Mouse (Mus musculus) ovary, postnatal 14 days (tissue): ENCODE data around the gene Llph.

ENCODE experiments used
- DNase-seq: peaks from one replicate; pipeline ENCODE4 v3.0.0; 2022; ENCODE audit warnings: low spot score

Gene Llph

GRCm38 (mm10) chr10:120219578-120220359 lies 7.1 kb upstream of the Llph start:
- DNase-seq, result no peak

GRCm38 (mm10) chr10:120220776-120221175 lies 6.1 kb upstream of the Llph start:
- no peak for DNase-seq

DNA sequence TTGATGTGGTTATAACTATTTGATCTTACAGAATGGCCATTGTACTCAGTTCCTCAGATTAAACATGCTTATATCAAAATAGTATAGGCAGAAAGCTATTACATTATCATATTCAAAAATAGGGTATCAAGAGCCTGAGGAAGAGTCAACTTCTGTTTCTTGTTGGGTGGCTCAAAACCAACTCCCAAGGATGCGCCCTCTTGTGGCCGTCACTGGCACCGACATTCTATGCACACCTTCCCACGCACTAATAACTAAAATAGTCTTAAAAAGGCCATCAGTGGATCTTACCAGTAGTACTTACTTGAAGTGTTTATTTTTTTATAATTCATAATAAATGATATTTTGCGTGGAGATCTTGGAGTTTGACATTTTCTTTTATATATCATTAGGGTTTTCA lies 4.8 kb downstream of the Llph start:
- DNase-seq, result peak; percentile 44

DNA sequence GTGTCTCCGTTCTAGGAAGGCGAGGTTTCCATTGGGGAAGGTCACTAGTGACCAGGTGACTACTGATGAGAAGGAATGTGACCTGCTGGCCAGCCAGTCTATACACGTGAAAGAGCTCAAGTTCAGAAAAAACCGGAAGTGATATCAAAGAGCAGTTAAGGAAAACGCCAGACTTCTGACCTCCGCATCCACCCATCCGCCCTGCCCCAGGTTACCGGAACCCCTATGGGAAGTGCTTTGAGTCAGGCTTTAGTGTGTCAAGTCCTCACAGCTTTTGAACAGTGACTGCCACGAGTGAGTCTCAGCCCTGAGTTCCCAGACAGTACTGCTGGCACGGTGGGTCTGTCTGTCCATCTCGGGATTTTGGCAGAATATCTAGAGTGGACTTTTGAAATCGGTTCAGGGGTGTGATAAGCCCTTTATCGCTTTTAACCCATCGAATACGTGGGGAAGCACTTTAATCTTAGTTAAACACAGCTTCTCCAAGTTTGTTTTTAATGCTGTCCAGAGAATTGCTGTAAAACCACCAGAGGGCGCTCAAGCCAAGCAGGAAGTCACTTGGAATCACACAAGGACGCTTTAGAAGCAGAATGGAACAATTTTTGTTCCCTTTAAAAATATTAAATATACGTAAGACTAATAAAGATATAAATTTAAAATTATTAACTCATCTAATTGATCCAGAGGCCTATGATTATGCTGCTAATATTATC lies 6.9 kb downstream of the Llph start:
- peak; percentile 42 for DNase-seq

DNA sequence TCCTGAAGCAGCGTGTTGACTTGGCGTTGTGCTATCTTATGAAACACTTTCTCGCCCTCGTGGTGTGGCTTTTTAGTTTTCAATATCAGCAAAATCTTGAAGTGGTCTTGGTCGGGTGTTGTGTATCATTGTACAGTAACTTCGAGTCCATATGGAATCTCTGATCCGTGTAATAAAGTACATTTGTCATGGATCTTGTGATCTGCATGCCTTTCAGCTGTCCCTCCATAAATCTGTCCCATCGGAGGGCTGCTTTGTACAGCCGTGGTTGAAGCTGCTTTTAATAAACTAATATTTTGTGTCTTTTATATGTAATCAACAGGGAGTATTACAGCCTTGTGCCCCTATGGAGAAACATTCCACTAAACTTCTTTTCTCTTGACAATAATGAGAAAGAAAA lies 10.0 kb downstream of the Llph start:
- DNase-seq, result no peak

GRCm38 (mm10) chr10:120238241-120238640 lies 11.4 kb downstream of the Llph start:
- DNase-seq, result no peak

DNA sequence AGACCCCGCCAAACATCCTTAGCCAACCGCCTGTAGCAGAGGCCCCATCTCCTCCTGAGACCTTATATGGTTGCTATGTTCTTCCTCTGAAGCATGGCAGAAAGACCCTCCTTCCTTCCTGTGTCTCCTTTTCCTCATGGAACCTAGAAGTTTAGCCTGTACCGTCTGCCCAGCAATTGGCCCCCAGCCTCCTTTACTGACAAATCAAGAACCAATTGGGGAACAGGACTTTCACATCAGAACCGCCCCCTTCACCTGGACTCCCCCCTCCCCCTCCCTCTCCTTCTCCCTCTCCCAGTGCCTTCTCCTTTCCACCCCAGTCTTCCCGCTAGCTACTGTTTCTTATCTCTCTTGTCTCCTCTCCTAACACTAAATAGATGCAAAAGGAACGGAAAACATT lies 12.6 kb downstream of the Llph start:
- no peak for DNase-seq

- DNase-seq, result no peak
Measured at GRCm38 (mm10) chr10:120242421-120242820, 15.6 kb downstream of the Llph start.

- no peak for DNase-seq
Measured at GRCm38 (mm10) chr10:120245681-120246080, 18.8 kb downstream of the Llph start.

- DNase-seq, result peak; percentile 41
Measured at GRCm38 (mm10) chr10:120246994-120247750, 20.3 kb downstream of the Llph start.

DNA sequence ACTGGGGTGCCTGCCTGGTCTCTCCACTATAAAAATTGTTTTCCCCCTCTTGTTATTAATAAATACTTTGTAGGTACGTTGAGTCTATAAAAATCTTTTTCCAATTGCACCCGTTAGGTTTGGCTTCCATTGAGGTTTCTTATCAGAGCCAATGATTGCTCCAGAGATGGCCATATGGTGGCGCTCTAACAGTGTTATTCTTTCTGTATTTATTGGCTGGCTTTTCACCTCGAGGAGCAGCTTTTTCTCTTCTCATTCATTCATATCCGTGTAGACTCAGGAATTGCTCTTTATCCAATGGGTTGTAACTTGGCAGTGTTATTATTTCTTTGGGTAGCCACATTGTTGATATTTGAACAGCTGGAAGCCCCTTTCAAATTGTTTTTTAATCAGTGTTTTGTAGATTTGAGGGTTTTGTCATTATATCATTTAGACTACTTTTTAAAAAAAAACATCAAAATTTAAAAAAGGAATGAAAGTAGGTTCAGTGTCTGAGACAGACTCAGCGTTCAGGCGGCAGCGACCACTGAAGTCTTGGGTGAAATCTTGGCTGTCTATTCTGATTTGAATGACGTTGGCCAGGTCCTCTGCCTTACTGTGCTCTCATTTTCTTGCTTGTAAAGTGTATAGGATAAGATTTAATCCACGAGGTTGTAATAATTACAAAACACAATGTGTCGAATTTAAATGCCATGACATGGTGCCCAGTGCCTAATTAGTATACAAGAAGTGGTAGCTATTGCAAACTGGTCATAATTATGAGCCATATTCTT lies 24.2 kb downstream of the Llph start:
- DNase-seq, result no peak

GRCm38 (mm10) chr10:120251791-120252190 lies 24.9 kb downstream of the Llph start:
- no peak for DNase-seq

GRCm38 (mm10) chr10:120252800-120253199 lies 25.9 kb downstream of the Llph start:
- DNase-seq, result no peak

DNA sequence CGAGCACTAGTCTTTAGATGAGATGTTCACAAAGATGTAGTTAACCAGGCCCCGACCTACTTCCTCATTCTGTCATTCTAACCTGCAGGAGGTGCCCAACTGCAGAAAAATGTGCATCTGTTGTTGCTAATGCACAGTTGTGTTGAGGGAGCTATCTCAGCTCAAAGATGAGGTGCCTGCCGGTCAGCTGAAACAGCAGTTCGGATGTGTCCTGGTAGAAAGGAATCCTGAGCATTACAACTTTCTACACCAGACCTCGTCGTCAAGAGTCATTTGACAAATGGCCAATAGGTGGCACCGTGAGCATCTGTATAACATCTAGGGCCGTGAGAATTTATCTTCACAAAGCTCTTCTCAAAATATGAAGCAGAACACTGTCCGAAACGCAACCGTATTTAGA lies 30.4 kb downstream of the Llph start:
- DNase-seq, result peak; percentile 29

DNA sequence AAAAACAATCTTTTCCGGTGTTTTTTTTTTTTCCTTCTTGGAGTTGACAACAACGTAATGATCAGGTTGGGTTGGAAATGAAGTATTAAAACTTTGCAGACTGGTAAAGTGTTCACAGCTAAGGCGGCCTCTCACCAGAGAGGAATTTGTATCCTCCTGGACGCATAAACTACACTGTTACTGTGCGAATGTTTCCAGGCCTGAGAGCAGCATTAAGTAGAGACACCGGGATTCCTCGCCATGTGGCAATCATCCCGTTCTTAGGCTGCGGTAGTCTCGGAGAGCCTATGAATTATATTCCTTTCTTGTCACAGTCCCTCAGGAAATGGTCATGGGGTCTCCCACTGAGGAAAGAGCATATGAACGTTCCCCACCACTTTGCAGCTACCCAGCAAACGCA lies 40.9 kb downstream of the Llph start:
- DNase-seq, result no peak

GRCm38 (mm10) chr10:120269946-120270345 lies 43.1 kb downstream of the Llph start:
- DNase-seq, result no peak

- DNase-seq, result peak; percentile 49
Measured at GRCm38 (mm10) chr10:120270777-120271176, 43.9 kb downstream of the Llph start.

GRCm38 (mm10) chr10:120271318-120271717 lies 44.4 kb downstream of the Llph start:
- DNase-seq, result no peak

GRCm38 (mm10) chr10:120271879-120272269 lies 45.0 kb downstream of the Llph start:
- DNase-seq, result no peak

GRCm38 (mm10) chr10:120272270-120272883 lies 45.5 kb downstream of the Llph start:
- DNase-seq, result no peak

GRCm38 (mm10) chr10:120273335-120273734 lies 46.5 kb downstream of the Llph start:
- DNase-seq, result no peak
